Mouse (Mus musculus) liver (tissue): ENCODE results near the gene Crlf1.

Source experiments
- DNase-seq: peaks from one replicate; pipeline ENCODE4 v3.0.0-alpha.2; 2020; ENCODE audit warnings: mixed read lengths

The Crlf1 gene

DNA sequence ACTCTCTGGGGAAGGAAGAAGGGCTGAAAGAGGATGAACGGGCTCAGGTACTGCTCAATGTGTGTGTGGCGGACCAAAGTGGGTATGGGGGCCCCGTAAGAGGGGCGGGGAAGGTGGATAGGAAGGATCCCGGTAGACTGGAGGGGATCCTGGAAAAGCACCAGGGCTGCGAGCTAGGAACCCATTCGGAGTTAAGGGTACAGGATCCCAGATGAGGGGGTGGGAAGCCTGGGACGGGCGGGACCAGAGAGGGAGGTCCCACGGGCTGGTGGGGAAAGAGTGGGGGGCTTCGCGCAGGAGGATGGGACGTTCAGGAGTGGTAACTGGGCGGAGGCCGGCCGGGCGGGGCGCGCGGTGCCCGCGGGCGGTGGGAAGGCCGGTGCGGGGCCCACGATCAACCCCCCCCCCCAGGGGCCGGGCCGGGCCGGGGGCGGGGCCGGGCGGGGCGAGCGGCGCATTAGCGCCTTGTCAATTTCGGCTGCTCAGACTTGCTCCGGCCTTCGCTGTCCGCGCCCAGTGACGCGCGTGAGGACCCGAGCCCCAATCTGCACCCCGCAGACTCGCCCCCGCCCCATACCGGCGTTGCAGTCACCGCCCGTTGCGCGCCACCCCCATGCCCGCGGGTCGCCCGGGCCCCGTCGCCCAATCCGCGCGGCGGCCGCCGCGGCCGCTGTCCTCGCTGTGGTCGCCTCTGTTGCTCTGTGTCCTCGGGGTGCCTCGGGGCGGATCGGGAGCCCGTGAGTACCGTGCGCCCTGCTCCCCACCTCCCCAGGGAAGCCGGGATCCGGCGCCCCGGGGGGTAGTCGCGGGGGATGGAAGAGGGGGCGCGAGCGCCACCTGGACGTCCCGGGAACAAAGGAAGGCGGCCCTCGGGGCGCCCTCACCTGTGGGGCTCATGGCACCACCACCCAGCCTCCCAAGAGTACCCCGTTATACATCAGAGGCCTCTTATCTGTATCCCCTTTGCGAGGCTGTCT is at the start of gene Crlf1:
Gene Crlf1, plus strand, starts transcription at position 495 of the 977 bp plus-strand sequence.
- DNase-seq = no peak

DNA sequence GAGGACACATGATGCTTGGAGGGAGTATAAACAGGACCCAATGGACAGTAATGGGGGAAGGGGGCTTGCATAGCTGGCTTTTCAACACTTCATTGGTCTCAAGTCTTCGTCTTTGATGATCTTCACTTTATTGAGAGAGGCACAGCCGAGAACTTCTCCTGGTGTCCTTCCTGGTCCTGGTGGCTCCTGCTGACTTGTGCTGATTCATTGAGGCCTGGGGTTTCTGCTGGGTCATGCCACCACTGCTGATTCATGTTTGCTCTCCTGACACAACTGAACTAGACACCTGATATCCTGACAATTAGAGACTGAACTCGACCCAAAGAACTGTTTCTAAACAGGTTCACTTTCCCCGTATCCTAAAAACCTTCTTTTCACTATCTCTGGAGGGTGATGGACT is 49.6 kb upstream of the Crlf1 start:
- DNase-seq = peak; percentile 83

DNA sequence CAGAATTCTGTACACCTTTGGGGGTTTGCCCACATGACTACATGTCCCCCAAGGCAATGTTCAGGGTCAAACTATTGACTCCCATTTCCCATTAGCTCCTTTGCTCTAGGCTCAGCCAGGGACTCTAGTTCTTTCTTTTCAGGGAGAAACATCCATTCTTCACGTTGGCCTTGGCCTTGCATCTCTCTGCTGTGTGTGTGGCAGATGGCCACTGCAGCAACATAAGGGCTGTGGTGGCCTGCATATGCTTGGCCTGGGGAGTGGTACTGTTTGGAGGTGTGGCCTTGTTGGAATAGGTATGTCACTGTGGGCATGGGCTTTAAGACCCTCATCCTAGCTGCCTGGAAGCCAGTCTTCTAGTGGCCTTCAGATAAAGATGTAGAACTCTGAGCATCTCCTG is 47.0 kb upstream of the Crlf1 start:
- DNase-seq = no peak

DNA sequence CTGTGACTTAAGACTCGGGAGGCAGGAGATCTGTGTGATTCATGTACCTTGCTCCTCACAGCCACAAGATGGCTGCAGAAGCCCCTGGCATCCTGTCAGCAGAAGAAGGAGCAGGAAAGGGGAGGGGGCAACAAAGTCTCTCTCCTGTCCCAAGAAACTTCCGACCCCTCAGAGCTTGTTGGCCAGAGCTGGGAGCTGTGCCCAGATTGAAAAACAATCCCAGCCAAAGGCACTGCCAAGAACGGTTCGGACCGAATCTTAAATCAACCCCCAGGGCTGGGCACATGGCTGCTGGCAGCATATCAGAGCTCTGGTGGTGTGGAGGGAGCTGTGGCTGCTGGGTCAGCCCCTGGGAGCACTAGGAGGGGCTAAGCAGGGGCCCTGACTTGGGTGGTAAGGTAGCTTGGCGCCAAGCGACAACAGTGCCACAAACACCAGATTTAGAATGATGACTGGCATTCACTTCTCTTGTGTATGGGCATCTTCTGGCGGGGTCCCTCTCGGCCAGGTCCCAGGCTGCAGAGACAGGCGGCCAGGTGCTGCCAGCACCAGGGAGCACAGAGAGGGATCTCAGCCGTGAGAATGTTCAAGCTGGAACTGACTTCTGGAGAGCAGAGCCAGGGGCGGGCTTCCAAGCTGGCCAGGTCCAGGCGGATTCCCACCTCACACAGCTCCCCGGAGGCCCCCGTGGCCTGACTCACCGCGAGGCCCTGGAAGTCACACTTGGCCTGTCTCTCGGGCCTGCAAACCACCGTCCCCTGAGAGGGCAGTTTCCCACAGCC is 45.1 kb upstream of the Crlf1 start:
- no peak for DNase-seq

DNA sequence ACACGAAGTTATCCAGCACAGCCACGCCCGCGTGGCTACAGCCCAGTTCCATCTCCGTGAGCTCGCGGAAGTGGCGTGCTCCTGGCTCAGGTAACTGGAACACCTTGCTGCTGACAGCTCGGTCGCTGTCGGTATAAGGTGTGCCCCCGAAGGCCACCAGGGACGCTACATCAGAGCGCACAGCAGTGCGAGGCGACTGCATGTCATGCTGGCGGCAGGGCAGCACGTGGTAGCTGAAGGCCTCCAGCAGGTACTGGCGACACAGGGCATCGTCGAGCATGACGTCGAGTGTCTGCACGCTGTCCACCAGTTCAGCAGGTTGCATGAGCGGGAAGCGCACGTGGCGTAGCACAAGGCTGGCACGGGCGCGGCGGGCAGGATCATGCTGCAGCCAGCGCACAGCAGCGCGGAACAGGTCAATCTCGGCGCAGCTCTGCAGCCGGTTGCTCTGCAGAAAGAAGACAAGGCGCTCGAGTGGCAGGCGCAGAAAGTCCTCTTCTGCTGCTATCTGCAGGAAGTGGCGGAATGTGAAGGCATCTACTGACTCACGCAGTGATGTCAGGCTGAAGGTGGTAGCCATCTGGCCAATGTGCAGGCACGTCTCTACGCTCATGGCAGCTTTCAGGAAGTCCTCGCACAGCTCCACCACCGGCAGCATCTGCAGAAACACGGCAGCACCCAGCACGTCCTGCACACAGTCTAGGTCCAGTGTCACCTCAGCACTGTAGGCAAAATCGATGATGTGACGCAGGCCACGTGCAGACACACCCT is 40.6 kb upstream of the Crlf1 start:
- no peak for DNase-seq

DNA sequence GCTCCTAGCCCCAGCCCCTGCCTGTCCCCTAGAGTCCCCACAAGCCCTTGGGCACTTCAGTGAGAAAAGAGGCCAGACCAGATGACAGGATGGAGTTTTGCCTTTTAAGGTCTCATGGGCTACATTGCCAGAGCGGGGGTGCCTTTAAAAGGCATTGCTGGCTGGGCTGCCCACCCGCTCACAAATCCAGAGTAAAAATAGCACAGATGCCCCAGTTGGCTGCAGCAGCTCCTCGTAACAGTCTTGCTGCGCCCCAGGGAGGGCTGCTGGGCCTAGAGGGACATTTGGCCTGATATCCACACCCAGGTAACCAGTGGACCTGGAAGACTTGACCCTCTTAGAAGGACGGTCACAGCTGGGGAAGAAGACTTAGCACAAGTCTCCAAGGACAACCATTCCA is 39.1 kb upstream of the Crlf1 start:
- no peak for DNase-seq

DNA sequence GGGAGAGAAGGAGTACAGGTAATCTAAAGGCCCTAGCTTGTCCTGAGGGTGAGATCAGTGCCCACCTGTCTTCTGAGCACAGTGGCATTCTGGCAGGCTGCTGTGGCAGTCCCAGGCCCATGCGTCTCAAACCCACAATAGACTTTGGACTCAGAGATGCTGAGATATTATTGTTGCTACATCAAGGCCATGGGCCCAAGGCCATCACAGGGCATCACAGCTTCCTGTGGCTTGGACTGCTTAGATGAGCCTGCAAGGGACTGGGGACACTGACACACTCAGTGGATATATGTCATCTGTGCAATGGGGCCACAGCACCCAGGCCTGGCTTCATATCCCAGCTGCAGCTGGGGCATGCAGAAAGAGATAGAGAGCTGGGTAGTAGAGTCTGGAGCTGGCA is 36.0 kb upstream of the Crlf1 start:
- DNase-seq = no peak

DNA sequence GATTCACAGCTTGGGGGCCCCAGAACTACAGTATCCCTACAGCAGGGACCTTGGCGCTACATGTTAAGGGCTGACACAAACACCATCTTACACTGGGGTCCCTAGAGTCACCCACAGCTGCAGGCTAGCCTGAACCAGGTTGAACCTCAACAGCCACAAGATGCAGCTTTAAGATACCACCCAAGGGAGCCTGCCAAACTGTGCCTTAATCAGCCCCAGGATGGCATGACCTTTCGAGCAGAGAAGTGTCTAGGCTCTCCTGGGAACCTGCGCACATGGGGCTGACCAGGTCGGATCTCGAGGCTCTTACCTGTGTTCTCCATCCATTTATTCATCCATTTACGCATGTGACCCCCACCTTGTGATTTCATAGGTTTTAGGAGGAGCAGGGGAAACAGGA is 35.1 kb upstream of the Crlf1 start:
- DNase-seq = no peak

DNA sequence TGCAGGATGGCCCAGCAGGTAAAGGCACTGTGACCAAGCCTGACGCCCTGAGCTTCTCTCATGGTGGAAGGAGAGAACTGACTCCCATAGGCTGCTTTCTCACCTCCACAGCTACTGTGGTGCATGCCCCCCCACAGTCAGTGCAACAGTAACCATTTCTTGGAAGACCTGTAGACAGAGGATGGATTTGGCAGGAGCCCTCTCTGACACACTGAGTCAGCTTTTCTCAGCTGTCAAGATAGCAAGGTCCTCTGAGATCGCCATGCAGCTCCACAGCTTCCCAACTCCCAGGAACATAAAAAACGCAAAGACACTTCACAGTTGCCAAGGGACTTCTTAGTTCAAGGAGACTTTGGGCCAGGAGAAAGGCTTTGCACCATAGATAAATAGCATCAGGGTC is 34.5 kb upstream of the Crlf1 start:
- no peak for DNase-seq

DNA sequence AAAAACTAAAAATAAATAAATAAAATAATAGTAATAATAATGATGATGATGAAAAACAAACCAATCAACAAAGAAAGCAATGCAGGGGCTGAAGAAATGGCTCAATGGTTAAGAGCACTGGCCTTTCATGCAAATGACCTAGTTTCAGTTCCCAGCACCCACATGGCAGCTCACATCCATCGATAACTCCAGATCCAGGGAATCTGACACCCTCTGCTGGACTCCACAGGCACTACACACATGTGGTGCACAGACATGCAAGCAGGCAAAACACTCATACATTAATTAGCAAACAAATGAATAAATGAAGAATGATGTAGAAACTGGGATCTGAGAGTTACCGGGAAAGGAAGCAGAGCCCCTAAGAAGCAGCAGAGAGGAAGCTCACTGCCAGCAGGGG is 33.3 kb upstream of the Crlf1 start:
- no peak for DNase-seq

DNA sequence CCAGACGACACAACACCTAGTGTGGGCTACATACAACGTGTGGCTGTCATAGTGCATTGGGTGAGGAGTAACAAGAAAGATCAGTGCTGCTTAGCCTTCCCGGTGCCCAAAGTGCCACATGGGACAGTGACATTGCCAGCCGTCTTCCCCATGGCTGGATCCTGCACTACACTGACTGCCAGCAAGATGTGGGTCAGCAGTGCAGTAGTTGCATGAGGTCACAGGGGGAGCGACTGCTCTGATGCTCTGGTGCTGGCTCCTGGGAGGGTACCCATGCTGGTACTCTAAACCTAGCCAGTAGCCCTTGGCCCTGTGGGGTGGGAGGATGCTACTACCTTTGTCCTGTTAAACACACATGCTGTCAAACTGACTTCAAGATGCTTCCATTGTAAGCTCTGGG is 32.8 kb upstream of the Crlf1 start:
- no peak for DNase-seq

DNA sequence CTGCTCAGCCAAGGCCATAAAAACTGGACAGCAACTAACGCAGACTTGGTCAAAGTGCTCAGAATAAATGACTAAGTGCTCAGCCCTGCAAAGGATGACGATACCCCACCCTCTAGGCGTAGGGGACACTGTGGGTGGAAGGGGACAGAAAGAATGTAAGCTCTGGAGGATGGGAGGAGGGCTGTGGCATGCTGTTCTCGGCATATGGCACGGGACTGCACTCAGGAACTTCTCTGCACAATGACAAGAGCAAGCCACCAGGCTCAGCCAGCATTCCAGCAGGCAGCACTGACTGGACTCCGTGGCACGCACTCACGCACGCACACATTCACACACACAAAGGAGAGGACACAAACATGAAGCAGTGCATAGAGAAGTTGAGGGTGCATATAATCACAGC is 32.4 kb upstream of the Crlf1 start:
- no peak for DNase-seq

DNA sequence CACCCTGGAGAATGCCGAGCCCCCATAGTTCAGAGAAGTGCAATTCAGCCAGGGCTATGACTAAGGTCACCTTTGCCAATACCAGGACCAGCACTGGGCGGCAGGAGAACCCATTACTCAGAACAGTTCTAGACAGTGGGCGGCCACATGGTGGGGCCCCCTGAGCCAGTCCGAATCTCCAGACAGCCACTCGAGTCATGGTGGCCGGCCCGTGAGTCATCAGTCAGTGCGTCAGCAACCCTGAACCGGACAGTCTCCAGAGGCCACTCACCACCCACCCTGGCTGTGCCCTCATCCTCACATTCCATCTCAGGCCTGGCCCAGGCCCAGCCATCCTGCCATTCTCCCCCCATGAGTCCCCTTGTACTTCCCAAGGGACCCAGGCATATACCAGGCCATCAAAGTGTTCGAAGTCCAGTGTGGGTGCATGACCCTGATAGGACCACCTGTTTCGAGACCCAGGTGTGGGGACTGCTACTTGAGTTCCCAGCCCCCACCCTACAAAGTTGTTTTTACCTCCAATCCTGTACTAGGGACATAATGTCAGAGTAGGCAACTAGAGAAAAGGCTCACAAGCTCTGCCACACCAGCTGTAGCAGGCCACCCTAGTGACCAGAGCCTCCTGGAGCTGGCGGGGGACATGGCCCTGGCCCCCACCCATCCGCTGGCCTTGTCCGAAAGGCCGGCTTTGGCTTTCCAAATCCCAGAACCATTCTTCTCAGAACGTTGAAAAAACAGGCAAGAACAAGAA is 31.0 kb upstream of the Crlf1 start:
- DNase-seq = no peak

DNA sequence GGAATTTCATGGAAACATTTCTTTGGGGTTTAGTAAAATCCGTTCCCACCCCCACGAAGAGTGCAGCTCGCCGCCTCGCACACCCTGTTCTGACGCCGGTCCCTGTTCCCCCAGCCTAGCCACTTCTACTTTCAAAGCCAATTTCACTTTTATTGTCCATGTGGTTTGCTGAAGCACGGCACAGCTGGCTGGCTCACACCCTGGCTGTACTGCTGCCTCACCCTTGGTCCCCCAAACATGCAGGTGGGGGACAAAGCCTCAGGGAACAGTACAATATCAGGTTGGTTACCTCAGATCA is 30.5 kb upstream of the Crlf1 start:
- no peak for DNase-seq

DNA sequence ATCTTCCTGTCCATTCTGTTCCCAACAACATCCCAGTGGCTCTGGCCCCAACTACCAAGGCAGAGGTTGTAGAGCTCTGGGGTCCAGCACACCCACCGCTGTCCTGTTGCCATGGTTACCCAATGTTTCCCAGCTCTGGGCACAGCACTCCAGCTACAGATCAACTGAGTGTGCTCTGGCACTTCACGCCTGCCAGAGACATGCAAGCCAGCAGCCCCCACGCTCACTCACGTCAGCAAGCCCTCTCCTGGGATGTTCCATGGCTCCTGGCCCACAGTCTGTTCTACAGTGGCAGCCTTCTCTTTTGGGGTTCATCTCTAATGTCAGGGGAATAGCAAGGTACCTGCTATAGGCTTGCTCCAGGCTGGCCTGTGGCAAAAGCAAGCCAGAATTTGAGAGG is 29.7 kb upstream of the Crlf1 start:
- no peak for DNase-seq

DNA sequence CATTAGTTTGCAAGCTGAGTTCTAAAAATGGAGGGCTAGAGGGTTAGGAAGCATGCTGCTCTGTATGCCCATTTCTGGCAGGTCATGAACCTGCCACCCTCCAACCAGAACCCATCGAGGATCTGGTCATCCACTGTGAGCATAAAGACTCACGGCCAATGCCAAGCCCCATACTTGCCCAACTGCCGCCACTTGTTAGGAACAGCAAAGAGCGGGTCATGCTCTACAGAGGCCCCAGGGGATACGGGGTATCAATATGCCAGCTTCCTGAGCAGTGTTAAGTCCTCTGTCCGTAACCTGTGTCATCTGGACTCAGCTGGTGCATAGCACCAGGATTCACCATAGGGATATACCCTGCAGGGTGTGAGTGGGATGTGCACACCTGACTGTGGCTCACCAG is 28.8 kb upstream of the Crlf1 start:
- DNase-seq = no peak

DNA sequence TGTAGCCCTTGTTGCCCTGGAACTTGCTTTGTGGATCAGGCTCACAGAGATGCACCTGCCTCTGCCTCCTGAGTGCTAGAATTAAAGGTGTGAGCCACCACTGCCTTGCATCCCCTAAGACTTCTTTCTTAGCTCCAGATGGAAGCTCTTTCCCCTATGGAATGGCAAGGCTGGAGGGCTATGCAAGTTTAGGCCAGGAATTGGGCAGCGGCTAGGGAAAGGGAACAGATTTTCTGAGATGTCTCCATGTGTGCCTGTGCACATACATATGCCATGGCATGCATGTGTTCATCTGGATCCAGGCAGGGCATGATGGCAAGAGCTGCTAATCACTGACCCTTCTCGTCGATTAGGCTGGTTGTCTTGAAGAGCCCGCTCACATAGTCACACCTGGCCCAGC is 27.3 kb upstream of the Crlf1 start:
- no peak for DNase-seq

DNA sequence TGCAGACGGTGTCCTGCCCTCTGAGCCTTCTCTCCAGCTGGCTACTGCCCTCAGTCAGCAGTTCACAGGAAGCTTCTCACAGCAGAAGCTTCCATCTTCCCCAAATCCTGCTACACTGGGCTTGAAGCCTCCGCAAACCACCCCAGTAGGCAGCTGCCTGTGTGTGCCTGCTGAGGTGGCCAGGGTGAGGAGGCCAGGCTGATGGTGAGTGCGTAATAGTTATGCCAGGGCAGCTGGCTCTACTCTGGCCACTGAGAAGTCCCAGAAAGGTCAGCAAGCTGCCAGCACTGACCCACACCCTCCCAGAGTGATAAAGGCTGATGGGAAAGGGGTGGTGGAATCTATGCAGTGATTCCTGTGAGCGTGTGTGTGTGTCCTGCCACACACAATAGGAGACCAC is 26.7 kb upstream of the Crlf1 start:
- no peak for DNase-seq

DNA sequence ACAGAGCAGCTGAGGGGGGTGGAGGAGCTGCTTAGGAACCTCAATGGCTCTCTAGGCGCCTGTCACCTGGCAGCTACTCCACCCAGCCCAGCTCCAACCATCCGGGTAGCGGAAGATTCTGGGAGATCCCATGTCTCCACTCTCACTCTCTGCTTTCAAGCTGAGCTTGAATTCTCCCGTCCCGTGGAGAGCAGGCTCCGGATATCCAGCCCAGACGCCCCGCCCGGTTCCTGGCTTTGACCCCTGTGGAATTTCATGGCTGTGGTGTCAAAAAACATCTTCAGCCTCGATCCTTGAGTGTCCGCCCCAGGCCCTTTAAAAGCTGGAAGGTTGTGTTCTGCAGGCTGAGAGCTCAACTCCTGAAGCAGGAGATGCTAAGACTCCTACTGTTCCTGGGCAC is 26.2 kb upstream of the Crlf1 start:
- DNase-seq = no peak

DNA sequence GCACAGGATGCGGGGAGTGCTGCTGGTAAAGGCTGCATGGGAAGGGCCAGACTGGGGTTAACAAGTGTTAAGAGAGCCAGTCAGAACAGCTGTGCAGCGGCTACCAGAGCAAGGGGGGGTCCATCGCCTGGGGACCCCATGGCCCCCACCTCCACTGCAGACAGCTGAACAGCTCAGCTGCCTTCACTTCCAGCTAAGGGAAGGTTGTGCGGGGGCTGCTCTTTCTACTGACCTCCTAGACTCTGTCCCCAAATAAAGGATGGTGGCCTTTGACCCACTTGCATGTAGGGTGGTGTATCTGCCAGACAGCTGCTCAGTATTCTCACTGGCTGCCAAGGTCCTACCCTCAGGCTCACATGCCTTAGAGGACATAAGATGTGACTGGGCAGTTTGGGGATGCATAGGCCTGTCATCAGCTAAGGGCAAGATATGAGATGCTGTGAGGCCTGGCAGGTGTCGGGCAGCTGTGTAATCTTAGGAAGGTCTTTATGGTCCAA is 25.7 kb upstream of the Crlf1 start:
- no peak for DNase-seq

DNA sequence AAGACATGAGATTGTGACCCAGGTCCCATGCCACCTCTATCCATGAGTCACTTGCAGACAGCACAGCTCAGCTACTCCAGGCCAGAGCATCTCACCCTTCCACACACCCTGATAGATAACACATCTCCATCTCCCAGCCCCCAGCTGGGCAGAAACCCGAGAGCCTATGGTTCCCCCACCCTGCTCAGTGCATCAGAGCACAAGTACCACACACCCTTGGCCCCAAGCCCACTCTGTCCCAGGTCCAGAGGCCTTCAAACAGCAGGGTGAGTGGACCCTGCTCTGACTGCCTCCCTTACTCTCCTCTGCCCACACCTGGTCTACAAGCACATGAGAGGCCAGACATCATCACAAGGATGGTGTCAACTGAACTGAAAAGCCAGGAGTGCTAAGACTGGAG is 25.1 kb upstream of the Crlf1 start:
- no peak for DNase-seq

DNA sequence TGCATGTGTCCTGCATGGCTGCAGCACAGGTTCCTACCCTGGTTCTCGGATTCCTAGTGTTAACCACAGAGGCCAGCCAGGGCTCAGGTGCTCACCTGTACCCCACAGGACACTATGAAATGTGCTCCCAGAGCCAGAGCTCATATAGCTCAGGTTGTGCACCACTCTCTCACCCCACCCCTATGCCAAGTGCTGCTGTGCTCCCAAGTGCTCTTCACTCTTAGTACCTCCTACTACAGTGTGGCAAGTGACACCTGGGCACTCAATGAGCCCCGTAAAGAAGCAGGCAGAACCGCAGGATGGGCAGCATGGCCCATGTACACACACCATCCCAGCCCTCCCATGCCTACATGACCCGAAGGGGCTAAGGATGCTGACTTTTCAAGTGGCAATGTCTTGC is 24.2 kb upstream of the Crlf1 start:
- no peak for DNase-seq
